Comparison of ENCODE assay signal across 22 mouse cellular contexts in the genomic region with DNA sequence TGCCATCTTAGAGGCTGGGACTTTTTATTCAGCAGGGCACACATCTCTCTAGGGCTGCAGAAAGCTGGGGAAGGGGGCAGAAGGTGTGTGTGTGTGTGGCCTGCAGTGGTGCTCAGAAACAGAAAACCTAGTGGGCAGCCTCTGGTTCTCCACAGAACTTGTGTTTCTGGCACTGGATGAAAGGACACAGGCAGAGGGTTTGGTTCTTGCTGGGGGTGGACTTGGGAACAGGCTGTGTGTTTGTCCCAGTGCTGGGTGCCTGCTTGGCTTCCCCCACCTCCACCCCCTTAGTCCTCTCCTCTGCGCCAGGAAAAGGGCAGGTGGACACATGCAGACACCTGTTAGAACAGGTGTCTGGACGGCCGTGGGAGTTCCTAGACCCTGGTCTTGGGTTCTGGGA. TPM values are rescaled to one million over a fixed set of nuclear protein-coding genes. Genes with fewer than 3 reads are reported as not detected.
DNase-seq lines count a peak whose midpoint lies in the region; ATAC-seq and TF ChIP-seq lines count a peak whose summit lies in the region.
"Had no signal": no experiment of that assay in that cellular context is flagged by ENCODE, and none has a peak within 500 bp of the region (broad histone marks: within the 10 kb centered on the region; RNA-seq: fewer than 3 reads in every experiment).

No protein-coding gene starts in this region.

- H3K4me3 ChIP-seq in left cerebral cortex, adult 2 months: peak overlapping the region; percentile 17
- H3K4me3 ChIP-seq in hindbrain, embryonic 14.5 days (replicated peaks; ENCODE audit: low read length): no peak overlapping the region
- no peak overlapping the region for H3K4me3 ChIP-seq in lung, postnatal 0 days (ENCODE audit: low read depth, low read length)
- H3K4me3 ChIP-seq: embryonic facial prominence, embryonic 15.5 days; erythroblast, embryonic 14.5 days; forebrain, embryonic 10.5 days; heart, embryonic 15.5 days; hindbrain, embryonic 10.5 days; hindbrain, embryonic 15.5 days had no signal

- H3K27ac ChIP-seq in left cerebral cortex, adult 2 months: peak overlapping the region; percentile 41; the same call in 1 of the 2 replicates
- H3K27ac ChIP-seq in hindbrain, embryonic 14.5 days: no peak overlapping the region
- H3K27ac ChIP-seq in lung, postnatal 0 days (ENCODE audit: low read length): no peak overlapping the region
- H3K27ac ChIP-seq: embryonic facial prominence, embryonic 15.5 days; forebrain, embryonic 10.5 days; heart, embryonic 15.5 days; hindbrain, embryonic 10.5 days; hindbrain, embryonic 15.5 days had no signal

- peaks cover 16% of the 10 kb centered on the region for H3K27me3 ChIP-seq in hindbrain, embryonic 14.5 days (ENCODE audit: control insufficient read depth, insufficient read depth, low read length)
- no peaks in the 10 kb centered on the region for H3K27me3 ChIP-seq in lung, postnatal 0 days (replicated peaks; ENCODE audit: insufficient read depth, low read length)
- H3K27me3 ChIP-seq: embryonic facial prominence, embryonic 15.5 days; heart, embryonic 15.5 days had no signal

- H3K4me1 ChIP-seq in hindbrain, embryonic 14.5 days (replicated peaks; ENCODE audit: control insufficient read depth, insufficient read depth, low read length): peaks cover 8% of the 10 kb centered on the region
- H3K4me1 ChIP-seq in lung, postnatal 0 days (ENCODE audit: insufficient read depth, low read depth, low read length): peaks cover 2% of the 10 kb centered on the region

- H3K36me3 ChIP-seq in hindbrain, embryonic 14.5 days (replicated peaks; ENCODE audit: control insufficient read depth, insufficient read depth): peaks cover 23% of the 10 kb centered on the region
- peaks cover 25% of the 10 kb centered on the region; the same call in 1 of the 2 replicates for H3K36me3 ChIP-seq in lung, postnatal 0 days (ENCODE audit: insufficient read depth, low read length)

- no peak for TF ChIP-seq EP300 in lung, postnatal 0 days (IDR thresholded peaks at IDR 0.05)

- TF ChIP-seq CTCF in left cerebral cortex, adult 2 months (IDR thresholded peaks at IDR 0.05): no peak
- no peak for TF ChIP-seq CTCF in lung, postnatal 0 days (IDR thresholded peaks at IDR 0.05)

- 89% methylated on average over 3 of the region's 3 CpGs for WGBS in hindbrain, embryonic 14.5 days
- 85% methylated on average over 3 of the region's 3 CpGs for WGBS in lung, postnatal 0 days

- DNase-seq in left cerebral cortex, adult 2 months (ENCODE audit: extremely low spot score in 1 of 2, low spot score in 2 of 2): no peak
- no peak for DNase-seq in left cerebral cortex, adult 9 months (ENCODE audit: low spot score in 2 of 2)
- DNase-seq in brain, adult 2 months (ENCODE audit: low read depth, low spot score): peak; percentile 61
- DNase-seq in induced T-regulatory cell, adult 2 months (ENCODE audit: low read depth): peak; percentile 27
- DNase-seq in hindbrain, embryonic 14.5 days (ENCODE audit: low spot score): no peak
- DNase-seq in lung, postnatal 0 days (ENCODE audit: low spot score): no peak
- DNase-seq: adrenal gland, postnatal 14 days; cerebellum, adult 2 months; cerebellum, postnatal 10 days; embryo, embryonic 11 days; gastrocnemius, postnatal 36 days; heart, adult 18-20 months had no signal

- no peak overlapping the region for H3K4me2 ChIP-seq in hindbrain, embryonic 14.5 days (replicated peaks)
- no peak overlapping the region for H3K4me2 ChIP-seq in lung, postnatal 0 days (replicated peaks; ENCODE audit: low read depth, low read length)
- H3K4me2 ChIP-seq: embryonic facial prominence, embryonic 15.5 days; heart, embryonic 11.5 days; heart, embryonic 15.5 days; hindbrain, embryonic 15.5 days had no signal

- intact Hi-C loops in left cerebral cortex, adult 2 months (cut with DNase I): no loop called here

- H3K9ac ChIP-seq in hindbrain, embryonic 14.5 days: no peak overlapping the region
- no peak overlapping the region for H3K9ac ChIP-seq in lung, postnatal 0 days (replicated peaks; ENCODE audit: low read depth)
- H3K9ac ChIP-seq: embryonic facial prominence, embryonic 15.5 days; heart, embryonic 15.5 days; hindbrain, embryonic 15.5 days had no signal

- no peak for ATAC-seq in hindbrain, embryonic 14.5 days (ENCODE audit: low FRiP score)
- no peak for ATAC-seq in lung, postnatal 0 days
- ATAC-seq: forebrain, embryonic 14.5 days; inflammation-experienced regulatory T-cells, adult 6 months had no signal

- H3K9me3 ChIP-seq in hindbrain, embryonic 14.5 days (ENCODE audit: control insufficient read depth, low read length): no peaks in the 10 kb centered on the region
- no peaks in the 10 kb centered on the region for H3K9me3 ChIP-seq in lung, postnatal 0 days (ENCODE audit: low read length)
- H3K9me3 ChIP-seq: embryonic facial prominence, embryonic 15.5 days; forebrain, embryonic 10.5 days; heart, embryonic 15.5 days; hindbrain, embryonic 10.5 days; hindbrain, embryonic 15.5 days had no signal

RNA-seq across cellular contexts. Expression of a gene that starts 13.0 kb away (rescaled TPM):
- 10 to 100 TPM; 41.9 to 44.5 TPM for total RNA-seq in left cerebral cortex, adult 2 months (2021)
- polyA plus RNA-seq in hindbrain, embryonic 14.5 days (2014; fragmentation: Nextera tagmentation; extraction: Ambion mirVana): 65.4 and 66.3 TPM in 2 replicates
- polyA plus RNA-seq in lung, postnatal 0 days (2015; fragmentation: Nextera tagmentation; extraction: Ambion mirVana): 73.1 and 74.2 TPM in 2 replicates

RNA-seq across cellular contexts. Expression of a gene that starts 17.0 kb away (rescaled TPM):
- total RNA-seq in left cerebral cortex, adult 2 months (2021): 100 to 1,000 TPM; 155 to 210 TPM
- polyA plus RNA-seq in hindbrain, embryonic 14.5 days (2014; fragmentation: Nextera tagmentation; extraction: Ambion mirVana): 5.0 and 5.1 TPM in 2 replicates
- polyA plus RNA-seq in lung, postnatal 0 days (2015; fragmentation: Nextera tagmentation; extraction: Ambion mirVana): 7.8 and 11.8 TPM in 2 replicates

RNA-seq across cellular contexts. Expression of a gene that starts 21.9 kb away (rescaled TPM):
- total RNA-seq in left cerebral cortex, adult 2 months (2021): under 1 TPM; 0.30 to 0.41 TPM
- polyA plus RNA-seq in hindbrain, embryonic 14.5 days (2014; fragmentation: Nextera tagmentation; extraction: Ambion mirVana): 0.23 and 0.37 TPM in 2 replicates
- polyA plus RNA-seq in lung, postnatal 0 days (2015; fragmentation: Nextera tagmentation; extraction: Ambion mirVana): 74.9 and 82.4 TPM in 2 replicates
- total RNA-seq: gastrocnemius, adult 8-10 months had no signal
- polyA plus RNA-seq: erythroblast, embryonic 14.5 days; hindbrain, embryonic 15.5 days had no signal

RNA-seq across cellular contexts. Expression of a gene that starts 47.1 kb away (rescaled TPM):
- 100 to 1,000 TPM in 1 of 2 experiments, 10 to 100 TPM in 1; 89.7 to 107 TPM for total RNA-seq in left cerebral cortex, adult 2 months (2021)
- 1.6 and 2.5 TPM in 2 replicates for polyA plus RNA-seq in hindbrain, embryonic 14.5 days (2014; fragmentation: Nextera tagmentation; extraction: Ambion mirVana)
- 8.2 and 8.6 TPM in 2 replicates for polyA plus RNA-seq in lung, postnatal 0 days (2015; fragmentation: Nextera tagmentation; extraction: Ambion mirVana)

Comparison
In these comparisons a context has a peak if more than half of its experiments do, and no peak if none do; other contexts are left out.
1. DNase-seq: peak in brain, adult 2 months (single experiment) and induced T-regulatory cell, adult 2 months (single experiment); none in left cerebral cortex, adult 2 months (0 of 2), left cerebral cortex, adult 9 months (0 of 2), hindbrain, embryonic 14.5 days (single experiment) and lung, postnatal 0 days (single experiment).
2. RNA of a gene that starts 21.9 kb away (polyA plus RNA-seq): 74.9 to 82.4 TPM in lung, postnatal 0 days; 0.23 to 0.37 TPM in hindbrain, embryonic 14.5 days; every median in the first group is over 10 times any median in the second.